Mouse (Mus musculus) liver, adult 2 months (tissue): ENCODE data around the gene Lmo1.

ENCODE experiments used
- CTCF ChIP-seq: fragments of 200-500 bp; IDR thresholded peaks from 2 replicates; pipeline ENCODE4 v1.5.1; 2011; ENCODE audit warnings: low read depth, low read length, control low read depth
- POLR2A ChIP-seq: fragments of 200-500 bp; IDR thresholded peaks from 2 replicates; pipeline ENCODE4 v1.6.1; 2011; ENCODE audit warnings: low read length, control low read depth; ENCODE audit not compliant: insufficient read depth; ENCODE audit errors: extremely low read depth

GRCm38 (mm10) chr7:109185564-109185963, 10.6 kb upstream of the Lmo1 start:
- no peak for TF ChIP-seq CTCF
- TF ChIP-seq POLR2A: no peak
